Mouse (Mus musculus) kidney, embryonic 14.5 days (tissue): ENCODE measurements around the gene Prkcg. TPM values are rescaled to one million over a fixed set of nuclear protein-coding genes. Genes with fewer than 3 reads are reported as not detected.

ENCODE experiments used
- ATAC-seq: fragments of 200-750 bp; cut with Nextera tagmentation; 2 replicates; pipeline ENCODE4 v1.8.0; 2017; ENCODE audit warnings: moderate number of reproducible peaks, mild to moderate bottlenecking, moderate TSS enrichment, moderate library complexity; ENCODE audit not compliant: low FRiP score, low TSS enrichment
- H3K27ac ChIP-seq: fragments of 300-500 bp; sonication (generic); 2 replicates; pipeline ENCODE4 v1.5.1; 2014; ENCODE audit warnings: low read depth, mild to moderate bottlenecking, low read length, moderate library complexity, mixed read lengths
- H3K27me3 ChIP-seq: fragments of 300-500 bp; sonication (generic); 2 replicates; pipeline ENCODE4 v1.6.1; 2014; ENCODE audit warnings: mild to moderate bottlenecking, low read length; ENCODE audit not compliant: control insufficient read depth, insufficient read depth
- H3K36me3 ChIP-seq: fragments of 300-500 bp; sonication (generic); 2 replicates; pipeline ENCODE4 v1.6.1; 2014; ENCODE audit warnings: low read length, mixed read lengths; ENCODE audit not compliant: control insufficient read depth, insufficient read depth
- H3K4me1 ChIP-seq: fragments of 300-500 bp; sonication (generic); 2 replicates; pipeline ENCODE4 v1.6.1; 2014; ENCODE audit warnings: low read length, mixed read lengths; ENCODE audit not compliant: control insufficient read depth, insufficient read depth
- H3K4me2 ChIP-seq: fragments of 300-500 bp; sonication (generic); replicated peaks from 2 replicates; pipeline ENCODE4 v1.6.1; 2014; ENCODE audit warnings: low read depth, mild to moderate bottlenecking, low read length
- H3K4me3 ChIP-seq: fragments of 300-500 bp; sonication (generic); 2 replicates; pipeline ENCODE4 v1.5.1; 2014; ENCODE audit warnings: mild to moderate bottlenecking, low read length
- H3K9ac ChIP-seq: fragments of 300-500 bp; sonication (generic); 2 replicates; pipeline ENCODE4 v1.6.1; 2014; ENCODE audit warnings: low read depth, mild to moderate bottlenecking, low read length, moderate library complexity
- H3K9me3 ChIP-seq: fragments of 300-500 bp; sonication (generic); 2 replicates; pipeline ENCODE4 v1.6.1; 2016; ENCODE audit warnings: low read length; ENCODE audit not compliant: control insufficient read depth
- WGBS: fragments of 180-500 bp; shearing (Covaris S2); extraction: QIAGEN DNeasy Blood & Tissue Kit; methylation state at CpG from one replicate; pipeline ENCODE4 v1.1.7; 2014; 5-methylcytosine and 5-hydroxymethylcytosine counted together
- polyA plus RNA-seq: library from polyadenylated mRNA; unstranded; fragments of >200 nt; fragmentation: Nextera tagmentation; extraction: Ambion mirVana; gene quantifications from 2 replicates; pipeline ENCODE4 v1.2.1, GENCODE M21; 2014

Prkcg gene
- polyA plus RNA-seq, 1 experiment from 2014 or later, result 0.28 TPM

DNA sequence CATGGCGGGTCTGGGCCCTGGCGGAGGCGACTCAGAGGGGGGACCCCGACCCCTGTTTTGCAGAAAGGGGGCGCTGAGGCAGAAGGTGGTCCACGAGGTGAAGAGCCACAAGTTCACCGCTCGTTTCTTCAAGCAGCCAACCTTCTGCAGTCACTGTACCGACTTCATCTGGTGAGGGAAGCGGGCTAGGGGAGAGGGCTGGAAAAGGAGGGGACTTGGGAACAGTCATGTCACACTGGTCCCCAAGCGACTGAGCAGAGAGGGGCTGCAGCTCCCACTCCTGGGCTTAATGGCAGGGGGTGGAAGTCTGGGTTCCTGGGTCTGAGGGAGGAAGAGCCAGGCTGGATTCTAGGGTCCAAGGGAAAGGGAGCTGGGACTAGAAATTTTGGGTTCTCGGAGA, 14.8 kb downstream of the Prkcg start:
- Histone ChIP-seq H3K4me2 (peak overlapping the region; percentile 56), H3K27ac (no peak overlapping the region), H3K4me3 (peak overlapping the region; percentile 37), H3K27me3 (peaks cover 38% of the 10 kb centered on the region), H3K36me3 (no peaks in the 10 kb centered on the region), H3K9me3 (no peaks in the 10 kb centered on the region), H3K9ac (0 out of 2 replicates have a peak overlapping the region, but pooled peaks have one; percentile 23), H3K4me1 (peaks cover 9% of the 10 kb centered on the region; the same call in 1 of the 2 replicates)
- WGBS, result 2% methylated on average over 12 of the region's 12 CpGs
- ATAC-seq, result peak; percentile 14; the same call in 1 of the 2 replicates

- H3K27me3 ChIP-seq, result peaks cover 38% of the 10 kb centered on the region
- H3K4me3 ChIP-seq, result no peak overlapping the region
- 7% methylated on average over 10 of the region's 10 CpGs for WGBS
- no peak overlapping the region for H3K4me2 ChIP-seq
- H3K9me3 ChIP-seq, result no peaks in the 10 kb centered on the region
- H3K36me3 ChIP-seq, result no peaks in the 10 kb centered on the region
- ATAC-seq, result peak; percentile 42; the same call in 1 of the 2 replicates
- H3K9ac ChIP-seq, result no peak overlapping the region
- peaks cover 9% of the 10 kb centered on the region; the same call in 1 of the 2 replicates for H3K4me1 ChIP-seq
- no peak overlapping the region for H3K27ac ChIP-seq
Observed at GRCm38 (mm10) chr7:3304298-3304697, 15.3 kb downstream of the Prkcg start.

DNA sequence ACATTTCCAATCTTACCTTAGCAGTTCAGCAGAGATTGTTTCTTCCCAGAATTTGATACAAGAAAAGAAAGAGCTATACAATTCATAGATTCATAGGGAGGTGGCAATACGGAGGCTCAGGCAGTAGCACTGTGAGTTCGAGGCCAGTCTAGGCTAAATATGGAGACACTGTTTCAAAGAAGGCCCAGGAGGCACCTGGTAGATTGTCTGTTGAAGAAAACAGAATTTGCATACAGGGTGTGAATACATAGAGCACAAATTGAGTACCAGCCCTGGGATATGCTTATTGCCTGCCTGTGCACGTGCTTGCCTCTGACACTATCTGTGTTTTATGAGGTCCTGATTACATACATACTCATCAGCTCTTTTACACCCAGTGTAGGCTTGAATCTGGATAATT, 17.4 kb downstream of the Prkcg start:
- Histone ChIP-seq H3K4me2 (no peak overlapping the region), H3K9ac (no peak overlapping the region), H3K4me1 (peaks cover 9% of the 10 kb centered on the region; the same call in 1 of the 2 replicates), H3K4me3 (no peak overlapping the region), H3K27me3 (peaks cover 33% of the 10 kb centered on the region), H3K9me3 (peaks cover 5% of the 10 kb centered on the region; the same call in 1 of the 2 replicates), H3K27ac (no peak overlapping the region), H3K36me3 (no peaks in the 10 kb centered on the region)
- no peak for ATAC-seq
- WGBS, result 75% methylated on average over 3 of the region's 3 CpGs

- Histone ChIP-seq H3K27me3 (peaks cover 19% of the 10 kb centered on the region), H3K27ac (no peak overlapping the region), H3K4me1 (peaks cover 3% of the 10 kb centered on the region; the same call in 1 of the 2 replicates), H3K9ac (no peak overlapping the region), H3K9me3 (peaks cover 5% of the 10 kb centered on the region; the same call in 1 of the 2 replicates), H3K36me3 (no peaks in the 10 kb centered on the region), H3K4me3 (no peak overlapping the region), H3K4me2 (no peak overlapping the region)
- 10% methylated on average over 4 of the region's 4 CpGs for WGBS
- no peak for ATAC-seq
Observed at GRCm38 (mm10) chr7:3308646-3309045, 19.7 kb downstream of the Prkcg start.

GRCm38 (mm10) chr7:3310233-3310632, 21.3 kb downstream of the Prkcg start:
- no peak overlapping the region for H3K4me3 ChIP-seq
- no peak for ATAC-seq
- no peak overlapping the region for H3K27ac ChIP-seq
- H3K27me3 ChIP-seq, result peaks cover 3% of the 10 kb centered on the region
- 96% methylated on average over 7 of the region's 7 CpGs for WGBS
- no peak overlapping the region for H3K4me2 ChIP-seq
- no peaks in the 10 kb centered on the region for H3K36me3 ChIP-seq
- peaks cover 5% of the 10 kb centered on the region; the same call in 1 of the 2 replicates for H3K9me3 ChIP-seq
- H3K9ac ChIP-seq, result no peak overlapping the region
- no peaks in the 10 kb centered on the region for H3K4me1 ChIP-seq

GRCm38 (mm10) chr7:3313571-3313970, 24.6 kb downstream of the Prkcg start:
- Histone ChIP-seq H3K4me3 (no peak overlapping the region), H3K4me1 (no peaks in the 10 kb centered on the region; the same call in 1 of the 2 replicates), H3K4me2 (no peak overlapping the region), H3K27me3 (no peaks in the 10 kb centered on the region), H3K9ac (no peak overlapping the region), H3K36me3 (no peaks in the 10 kb centered on the region), H3K27ac (no peak overlapping the region), H3K9me3 (peaks cover 5% of the 10 kb centered on the region; the same call in 1 of the 2 replicates)
- ATAC-seq, result peak; percentile 16; the same call in 1 of the 2 replicates
- WGBS, result 79% methylated on average over 8 of the region's 8 CpGs

- H3K27ac ChIP-seq, result no peak overlapping the region
- H3K9me3 ChIP-seq, result peaks cover 5% of the 10 kb centered on the region; the same call in 1 of the 2 replicates
- H3K4me2 ChIP-seq, result no peak overlapping the region
- no peaks in the 10 kb centered on the region for H3K27me3 ChIP-seq
- 63% methylated on average over 5 of the region's 5 CpGs for WGBS
- H3K4me1 ChIP-seq, result no peaks in the 10 kb centered on the region; the same call in 1 of the 2 replicates
- H3K4me3 ChIP-seq, result no peak overlapping the region
- H3K36me3 ChIP-seq, result no peaks in the 10 kb centered on the region
- ATAC-seq, result peak; percentile 62; the same call in 1 of the 2 replicates
- H3K9ac ChIP-seq, result no peak overlapping the region
Observed at GRCm38 (mm10) chr7:3314121-3314520, 25.1 kb downstream of the Prkcg start.

- Histone ChIP-seq H3K27ac (no peak overlapping the region), H3K27me3 (no peaks in the 10 kb centered on the region), H3K9ac (no peak overlapping the region), H3K4me1 (no peaks in the 10 kb centered on the region; the same call in 1 of the 2 replicates), H3K4me3 (no peak overlapping the region), H3K36me3 (no peaks in the 10 kb centered on the region), H3K9me3 (no peaks in the 10 kb centered on the region), H3K4me2 (no peak overlapping the region)
- no peak for ATAC-seq
- WGBS, result 33% methylated on average over 4 of the region's 4 CpGs
Observed at GRCm38 (mm10) chr7:3317704-3318103, 28.7 kb downstream of the Prkcg start.

GRCm38 (mm10) chr7:3320856-3321255, 31.9 kb downstream of the Prkcg start:
- Histone ChIP-seq H3K4me1 (no peaks in the 10 kb centered on the region; the same call in 1 of the 2 replicates), H3K4me2 (no peak overlapping the region), H3K9ac (no peak overlapping the region), H3K27me3 (no peaks in the 10 kb centered on the region), H3K27ac (no peak overlapping the region), H3K36me3 (no peaks in the 10 kb centered on the region), H3K9me3 (no peaks in the 10 kb centered on the region), H3K4me3 (no peak overlapping the region)
- WGBS, result 65% methylated on average over 3 of the region's 3 CpGs
- no peak for ATAC-seq
